Mouse (Mus musculus): Measurements from ENCODE around the gene Nkx1-2.

Nkx1-2 gene

GRCm38 (mm10) chr7:132599071-132599975 lies at the start of gene Nkx1-2:
TSS of gene Nkx1-2 (minus strand) at chr7:132599637.
- DNase-seq: no peak

- DNase-seq: no peak
Measured at GRCm38 (mm10) chr7:132646514-132646913, 47.1 kb upstream of the Nkx1-2 start.

GRCm38 (mm10) chr7:132644605-132645279 lies 45.3 kb upstream of the Nkx1-2 start:
- DNase-seq: no peak

GRCm38 (mm10) chr7:132641606-132642005 lies 42.2 kb upstream of the Nkx1-2 start:
- no peak for DNase-seq

GRCm38 (mm10) chr7:132640946-132641345 lies 41.5 kb upstream of the Nkx1-2 start:
- DNase-seq: no peak

- DNase-seq: peak; percentile 52
Measured at GRCm38 (mm10) chr7:132638446-132639087, 39.1 kb upstream of the Nkx1-2 start.

- no peak for DNase-seq
Measured at GRCm38 (mm10) chr7:132637292-132637691, 37.9 kb upstream of the Nkx1-2 start.

- no peak for DNase-seq
Measured at GRCm38 (mm10) chr7:132631313-132631712, 31.9 kb upstream of the Nkx1-2 start.

GRCm38 (mm10) chr7:132627448-132627847 lies 28.0 kb upstream of the Nkx1-2 start:
- no peak for DNase-seq

- DNase-seq: no peak
Measured at GRCm38 (mm10) chr7:132626174-132626573, 26.7 kb upstream of the Nkx1-2 start.

- no peak for DNase-seq
Measured at GRCm38 (mm10) chr7:132624161-132624560, 24.7 kb upstream of the Nkx1-2 start.

GRCm38 (mm10) chr7:132619975-132620918 lies 20.8 kb upstream of the Nkx1-2 start:
- no peak for DNase-seq

- no peak for DNase-seq
Measured at GRCm38 (mm10) chr7:132619549-132619948, 20.1 kb upstream of the Nkx1-2 start.

- no peak for DNase-seq
Measured at GRCm38 (mm10) chr7:132617021-132617564, 17.7 kb upstream of the Nkx1-2 start.

- DNase-seq: no peak
Measured at GRCm38 (mm10) chr7:132616391-132616790, 17.0 kb upstream of the Nkx1-2 start.

- DNase-seq: no peak
Measured at GRCm38 (mm10) chr7:132615346-132615745, 15.9 kb upstream of the Nkx1-2 start.

- DNase-seq: no peak
Measured at GRCm38 (mm10) chr7:132611530-132611929, 12.1 kb upstream of the Nkx1-2 start.

- DNase-seq: peak; percentile 85
Measured at GRCm38 (mm10) chr7:132610468-132611318, 11.3 kb upstream of the Nkx1-2 start, which contains the start of gene Lhpp. TSS of gene Lhpp (plus strand) at chr7:132610638.

GRCm38 (mm10) chr7:132608316-132609020 lies 9.0 kb upstream of the Nkx1-2 start:
- no peak for DNase-seq

- DNase-seq: no peak
Measured at GRCm38 (mm10) chr7:132605689-132606088, 6.3 kb upstream of the Nkx1-2 start.
